Mouse (Mus musculus) embryonic fibroblast, embryonic 13.5 days (primary cell): ENCODE results near the gene Celf2.

Source experiments
- CTCF ChIP-seq: IDR thresholded peaks from 2 replicates; pipeline ENCODE4 v1.5.1; 2011; ENCODE audit warnings: mild to moderate bottlenecking, control low read depth, low read length, moderate library complexity, borderline replicate concordance; ENCODE audit not compliant: insufficient read depth
- POLR2A ChIP-seq: IDR thresholded peaks from 2 replicates; pipeline ENCODE4 v1.6.1; 2011; ENCODE audit warnings: low read depth, mild to moderate bottlenecking, control low read depth, low read length, moderate library complexity

GRCm38 (mm10) chr2:6532341-6532740 lies 977.0 kb downstream of the Celf2 start:
- TF ChIP-seq CTCF, result no peak
- no peak for TF ChIP-seq POLR2A
